Mouse (Mus musculus): ENCODE results near the gene Laptm4a. TPM values are rescaled to one million over a fixed set of nuclear protein-coding genes. Genes with fewer than 3 reads are reported as not detected.

Gene Laptm4a
- polyA plus RNA-seq (2016; fragmentation: Nextera tagmentation; extraction: Ambion mirVana): 199 and 219 TPM in 2 replicates

GRCm38 (mm10) chr12:8921394-8922368 lies at the start of gene Laptm4a:
Gene Laptm4a, plus strand, starts transcription at chr12:8921664.
- Histone ChIP-seq H3K9me3 (no peaks in the 10 kb centered on the region), H3K4me3 (peak within 1 kb of the TSS; percentile 83), H3K4me1 (peaks cover 25% of the 10 kb centered on the region), H3K27ac (peak within 1 kb of the TSS; percentile 97), H3K27me3 (ENCODE audit: insufficient read depth, poor library complexity, severe bottlenecking) (no peaks in the 10 kb centered on the region), H3K36me3 (peaks cover 14% of the 10 kb centered on the region)
- under 1% methylated on average over 73 of the region's 73 CpGs for WGBS
- peak; percentile 99 for DNase-seq (ENCODE audit: low spot score)

DNA sequence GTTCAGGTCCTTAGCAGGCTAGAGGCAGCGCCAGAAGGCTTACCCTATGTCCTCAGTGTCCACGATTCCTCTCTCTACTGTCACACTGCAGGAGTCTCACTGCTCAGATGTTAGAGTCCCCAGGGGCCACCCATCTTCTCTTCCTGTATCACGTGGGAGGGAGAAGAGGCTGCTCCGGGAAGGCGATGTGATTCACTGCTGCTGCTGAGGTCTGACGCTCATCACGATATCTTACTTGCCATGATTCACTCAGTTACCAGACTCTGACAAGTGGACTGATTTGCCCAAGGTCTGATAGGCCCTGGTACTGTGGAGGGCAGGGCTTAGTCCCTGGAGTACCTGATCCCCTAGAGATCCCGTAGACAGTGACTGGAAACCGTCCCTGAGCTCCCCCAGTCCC lies 45.9 kb upstream of the Laptm4a start:
- Histone ChIP-seq H3K36me3 (no peaks in the 10 kb centered on the region), H3K4me1 (peaks cover 13% of the 10 kb centered on the region; the same call in 1 of the 2 replicates), H3K4me3 (no peak overlapping the region), H3K27ac (no peak overlapping the region), H3K27me3 (ENCODE audit: insufficient read depth, poor library complexity, severe bottlenecking) (0 out of 2 replicates have a peak, but pooled peaks cover 13% of the 10 kb centered on the region), H3K9me3 (no peaks in the 10 kb centered on the region)
- DNase-seq (ENCODE audit: low spot score): no peak
- 73% methylated on average over 9 of the region's 9 CpGs for WGBS

DNA sequence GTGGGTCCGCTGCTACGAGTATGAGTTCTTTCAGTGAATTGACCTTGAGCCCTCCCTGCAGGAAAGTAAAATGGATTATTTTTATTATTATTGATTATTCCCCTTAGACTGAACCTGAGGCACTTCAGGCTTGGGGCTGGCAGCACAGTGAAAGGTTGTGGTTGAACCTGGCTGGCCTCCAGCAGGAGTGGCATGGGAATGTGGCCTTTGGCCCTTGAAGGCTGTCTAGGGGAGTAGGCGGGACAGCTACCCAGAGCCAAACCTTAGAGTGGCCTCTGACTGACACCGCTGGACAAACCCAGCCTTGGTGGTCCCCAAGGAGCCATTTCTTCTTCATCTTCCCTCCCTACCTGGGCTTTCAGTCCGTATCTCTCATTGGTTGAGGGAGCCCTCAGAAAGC lies 44.6 kb upstream of the Laptm4a start:
- 74% methylated on average over 5 of the region's 5 CpGs for WGBS
- Histone ChIP-seq H3K9me3 (no peaks in the 10 kb centered on the region), H3K27ac (peak overlapping the region; percentile 23; the same call in 1 of the 2 replicates), H3K27me3 (ENCODE audit: insufficient read depth, poor library complexity, severe bottlenecking) (0 out of 2 replicates have a peak, but pooled peaks cover 20% of the 10 kb centered on the region), H3K4me3 (no peak overlapping the region), H3K4me1 (peaks cover 13% of the 10 kb centered on the region; the same call in 1 of the 2 replicates), H3K36me3 (no peaks in the 10 kb centered on the region)
- DNase-seq (ENCODE audit: low spot score): no peak

GRCm38 (mm10) chr12:8877413-8877812 lies 44.1 kb upstream of the Laptm4a start:
- no peak for DNase-seq (ENCODE audit: low spot score)
- WGBS: 65% methylated on average over 6 of the region's 6 CpGs
- H3K9me3 ChIP-seq: no peaks in the 10 kb centered on the region
- peaks cover 13% of the 10 kb centered on the region; the same call in 1 of the 2 replicates for H3K4me1 ChIP-seq
- H3K36me3 ChIP-seq: no peaks in the 10 kb centered on the region
- peak overlapping the region; percentile 23; the same call in 1 of the 2 replicates for H3K27ac ChIP-seq
- no peak overlapping the region for H3K4me3 ChIP-seq
- 0 out of 2 replicates have a peak, but pooled peaks cover 20% of the 10 kb centered on the region for H3K27me3 ChIP-seq (ENCODE audit: insufficient read depth, poor library complexity, severe bottlenecking)

DNA sequence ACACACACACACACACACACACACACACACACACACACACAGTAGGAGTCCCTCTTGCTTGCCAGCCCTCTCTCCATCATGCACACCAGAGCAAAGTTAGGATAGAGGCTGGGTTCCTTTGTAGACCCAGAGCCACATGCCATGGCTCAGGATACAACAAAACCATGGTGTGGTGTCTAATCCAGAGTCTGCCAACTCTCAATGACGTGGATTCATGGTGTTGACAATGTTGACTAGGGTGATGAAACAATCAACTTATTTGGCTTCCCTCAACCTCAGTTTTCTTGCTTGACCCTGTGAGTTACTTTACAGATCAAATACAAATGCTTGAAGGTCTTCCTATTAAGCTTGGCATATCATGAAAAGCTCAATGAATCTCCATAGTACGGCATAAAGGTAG lies 42.7 kb upstream of the Laptm4a start:
- no peak for DNase-seq (ENCODE audit: low spot score)
- Histone ChIP-seq H3K36me3 (no peaks in the 10 kb centered on the region), H3K27me3 (ENCODE audit: insufficient read depth, poor library complexity, severe bottlenecking) (0 out of 2 replicates have a peak, but pooled peaks cover 20% of the 10 kb centered on the region), H3K27ac (no peak overlapping the region), H3K4me3 (no peak overlapping the region), H3K4me1 (peaks cover 13% of the 10 kb centered on the region; the same call in 1 of the 2 replicates), H3K9me3 (no peaks in the 10 kb centered on the region)
- WGBS: 83% methylated on average over 2 of the region's 2 CpGs

DNA sequence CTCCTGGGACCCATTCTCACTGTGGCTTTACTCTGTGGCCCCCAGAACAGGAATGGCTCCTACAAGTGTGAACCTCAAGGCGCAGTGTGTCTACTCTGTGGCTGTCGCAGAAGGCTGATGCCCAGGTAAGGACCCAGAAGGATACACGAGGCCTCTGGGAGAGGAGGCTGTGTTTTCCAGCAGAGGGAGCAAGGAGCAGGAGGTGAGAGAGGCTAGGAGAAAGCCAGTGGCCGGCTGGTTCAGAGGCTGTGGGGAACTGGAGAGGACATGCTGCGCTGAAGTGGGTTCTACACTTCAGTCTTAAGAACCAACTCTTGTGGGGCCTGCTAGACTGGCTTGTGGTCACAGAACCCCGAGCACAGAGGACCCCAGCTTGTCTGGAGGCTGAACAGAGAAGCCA lies 42.1 kb upstream of the Laptm4a start:
- Histone ChIP-seq H3K27ac (no peak overlapping the region), H3K27me3 (ENCODE audit: insufficient read depth, poor library complexity, severe bottlenecking) (0 out of 2 replicates have a peak, but pooled peaks cover 20% of the 10 kb centered on the region), H3K36me3 (no peaks in the 10 kb centered on the region), H3K9me3 (no peaks in the 10 kb centered on the region), H3K4me1 (peaks cover 14% of the 10 kb centered on the region; the same call in 1 of the 2 replicates), H3K4me3 (no peak overlapping the region)
- WGBS: 57% methylated on average over 6 of the region's 6 CpGs
- DNase-seq (ENCODE audit: low spot score): no peak

GRCm38 (mm10) chr12:8881736-8882135 lies 39.7 kb upstream of the Laptm4a start:
- Histone ChIP-seq H3K4me3 (no peak overlapping the region), H3K27ac (no peak overlapping the region), H3K27me3 (ENCODE audit: insufficient read depth, poor library complexity, severe bottlenecking) (0 out of 2 replicates have a peak, but pooled peaks cover 13% of the 10 kb centered on the region), H3K36me3 (no peaks in the 10 kb centered on the region), H3K4me1 (peaks cover 32% of the 10 kb centered on the region), H3K9me3 (no peaks in the 10 kb centered on the region)
- DNase-seq (ENCODE audit: low spot score): no peak
- WGBS: 55% methylated on average over 4 of the region's 4 CpGs

GRCm38 (mm10) chr12:8882376-8882775 lies 39.1 kb upstream of the Laptm4a start:
- DNase-seq (ENCODE audit: low spot score): no peak
- Histone ChIP-seq H3K4me1 (peaks cover 26% of the 10 kb centered on the region), H3K9me3 (no peaks in the 10 kb centered on the region), H3K36me3 (no peaks in the 10 kb centered on the region), H3K4me3 (no peak overlapping the region), H3K27me3 (ENCODE audit: insufficient read depth, poor library complexity, severe bottlenecking) (0 out of 2 replicates have a peak, but pooled peaks cover 14% of the 10 kb centered on the region), H3K27ac (no peak overlapping the region)
- WGBS: 88% methylated on average over 8 of the region's 8 CpGs

DNA sequence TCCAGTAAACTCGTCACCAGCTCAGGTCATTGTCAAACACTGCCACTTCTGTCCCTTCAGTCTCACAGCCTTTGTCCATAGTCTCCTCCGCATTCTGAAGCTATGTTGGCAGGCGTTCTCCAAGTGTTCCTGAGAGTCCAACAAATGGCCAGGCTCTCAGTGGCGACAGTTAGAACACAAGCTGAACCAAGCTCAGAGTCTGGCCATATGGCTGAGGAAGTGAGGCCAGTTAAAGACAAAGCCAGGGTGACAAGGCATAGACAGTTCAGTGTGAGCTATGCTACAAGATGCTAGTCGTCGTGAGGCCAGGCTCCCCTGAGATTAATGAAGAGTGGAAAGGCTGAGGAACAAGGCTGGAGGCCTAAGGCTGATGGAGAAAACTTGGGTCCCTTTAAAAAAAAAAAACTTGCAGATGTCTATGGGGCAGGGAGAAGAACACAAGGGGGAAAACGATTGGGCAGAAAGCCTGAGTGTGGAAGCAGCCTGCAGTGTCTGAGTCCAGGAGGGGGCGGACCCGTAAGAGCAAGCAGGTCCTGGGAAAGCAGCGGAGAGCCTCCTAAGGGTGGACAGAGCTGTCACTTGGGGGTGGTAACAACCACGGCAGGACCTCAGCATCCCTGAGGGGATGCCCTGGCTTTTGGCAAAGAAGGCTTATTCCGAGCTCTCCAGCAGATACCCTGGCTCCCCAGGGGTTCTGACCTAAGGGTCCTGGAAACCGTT lies 36.9 kb upstream of the Laptm4a start:
- H3K9me3 ChIP-seq: no peaks in the 10 kb centered on the region
- WGBS: 21% methylated on average over 13 of the region's 13 CpGs
- H3K27me3 ChIP-seq (ENCODE audit: insufficient read depth, poor library complexity, severe bottlenecking): 0 out of 2 replicates have a peak, but pooled peaks cover 14% of the 10 kb centered on the region
- peak overlapping the region; percentile 31 for H3K4me3 ChIP-seq
- H3K4me1 ChIP-seq: peaks cover 30% of the 10 kb centered on the region
- H3K27ac ChIP-seq: peak overlapping the region; percentile 64; the same call in 1 of the 2 replicates
- H3K36me3 ChIP-seq: no peaks in the 10 kb centered on the region
- no peak for DNase-seq (ENCODE audit: low spot score)

DNA sequence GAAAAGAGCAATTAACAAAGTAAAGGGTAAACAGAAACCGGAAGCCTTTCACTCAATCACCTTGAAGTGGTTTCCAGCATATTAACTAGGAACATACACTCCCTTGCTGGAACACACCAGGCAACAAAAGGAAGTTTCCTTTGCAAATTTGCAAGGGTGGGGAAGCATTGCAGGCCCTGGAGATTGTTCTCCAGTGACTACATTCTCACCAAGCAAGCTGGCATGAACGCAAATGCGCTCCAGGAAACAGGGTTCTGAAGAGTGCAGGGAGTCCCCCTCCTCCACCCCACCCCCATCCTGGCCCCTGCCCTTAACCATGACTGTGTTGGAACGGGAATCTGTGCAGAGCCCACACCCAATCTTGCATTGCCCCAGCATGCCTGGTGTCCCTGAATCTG lies 36.3 kb upstream of the Laptm4a start:
- Histone ChIP-seq H3K9me3 (no peaks in the 10 kb centered on the region), H3K36me3 (no peaks in the 10 kb centered on the region), H3K4me1 (peaks cover 30% of the 10 kb centered on the region), H3K27me3 (ENCODE audit: insufficient read depth, poor library complexity, severe bottlenecking) (0 out of 2 replicates have a peak, but pooled peaks cover 14% of the 10 kb centered on the region), H3K27ac (peak overlapping the region; percentile 64), H3K4me3 (peak overlapping the region; percentile 31)
- DNase-seq (ENCODE audit: low spot score): no peak
- WGBS: 12% methylated on average over 4 of the region's 4 CpGs

DNA sequence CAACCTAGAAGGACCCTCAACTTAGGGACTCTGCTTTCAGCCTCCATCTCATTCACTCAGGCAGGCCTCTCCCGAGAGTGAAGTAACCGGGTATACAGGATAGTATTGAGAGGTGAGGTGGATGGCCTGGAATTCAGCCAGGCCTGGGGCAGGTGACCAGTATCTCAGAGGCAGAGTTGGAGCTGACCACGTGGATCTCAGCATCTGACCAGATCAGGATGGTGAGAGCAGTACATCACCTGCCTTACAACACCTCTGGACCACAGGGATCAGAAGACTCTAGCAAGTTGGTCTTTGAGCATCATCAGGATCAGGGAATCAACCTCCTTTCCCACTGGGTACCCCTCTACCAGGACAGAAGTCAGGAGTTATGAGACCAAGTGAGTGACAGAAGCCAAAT lies 35.5 kb upstream of the Laptm4a start:
- WGBS: 61% methylated on average over 3 of the region's 3 CpGs
- no peak for DNase-seq (ENCODE audit: low spot score)
- peaks cover 30% of the 10 kb centered on the region for H3K4me1 ChIP-seq

DNA sequence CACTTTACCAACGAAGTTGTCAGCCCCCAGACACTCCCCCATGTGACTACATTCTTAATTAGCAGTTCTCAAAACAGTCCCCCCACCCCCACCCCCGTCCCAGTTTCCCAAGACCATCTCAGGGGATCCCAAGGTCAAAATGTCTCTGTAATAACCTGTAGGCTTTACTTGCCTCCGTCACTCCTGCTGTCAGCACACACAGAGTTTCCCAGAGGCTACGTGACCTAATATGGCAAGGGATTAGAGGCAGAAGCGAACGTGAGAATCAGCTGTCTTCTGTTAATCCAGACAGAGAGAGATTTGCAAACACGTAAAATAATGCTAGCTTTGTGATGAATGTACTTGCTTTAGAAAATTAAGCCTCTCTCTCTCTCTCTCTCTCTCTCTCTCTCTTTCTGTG lies 33.0 kb upstream of the Laptm4a start:
- no peaks in the 10 kb centered on the region for H3K9me3 ChIP-seq
- H3K4me3 ChIP-seq: no peak overlapping the region
- DNase-seq (ENCODE audit: low spot score): no peak
- H3K27me3 ChIP-seq (ENCODE audit: insufficient read depth, poor library complexity, severe bottlenecking): 0 out of 2 replicates have a peak, but pooled peaks cover 5% of the 10 kb centered on the region
- no peaks in the 10 kb centered on the region for H3K36me3 ChIP-seq
- 24% methylated on average over 7 of the region's 7 CpGs for WGBS
- H3K4me1 ChIP-seq: peaks cover 39% of the 10 kb centered on the region
- peak overlapping the region; percentile 76 for H3K27ac ChIP-seq

More for the DNA sequence above, 35.5 kb upstream of the Laptm4a start:
- Histone ChIP-seq H3K4me3 (no peak overlapping the region), H3K36me3 (no peaks in the 10 kb centered on the region), H3K27me3 (ENCODE audit: insufficient read depth, poor library complexity, severe bottlenecking) (0 out of 2 replicates have a peak, but pooled peaks cover 8% of the 10 kb centered on the region), H3K27ac (peak overlapping the region; percentile 64; the same call in 1 of the 2 replicates), H3K9me3 (no peaks in the 10 kb centered on the region)
